Mouse (Mus musculus): ENCODE results near the gene Rad9a.

The Rad9a gene

GRCm38 (mm10) chr19:4146366-4147021, 55.0 kb downstream of the Rad9a start:
- no peak for DNase-seq (ENCODE audit: low spot score)

GRCm38 (mm10) chr19:4145936-4146335, 55.5 kb downstream of the Rad9a start:
- DNase-seq (ENCODE audit: low spot score) = no peak
